Comparison of ENCODE assay signal across 9 mouse cellular contexts in the genomic region with DNA sequence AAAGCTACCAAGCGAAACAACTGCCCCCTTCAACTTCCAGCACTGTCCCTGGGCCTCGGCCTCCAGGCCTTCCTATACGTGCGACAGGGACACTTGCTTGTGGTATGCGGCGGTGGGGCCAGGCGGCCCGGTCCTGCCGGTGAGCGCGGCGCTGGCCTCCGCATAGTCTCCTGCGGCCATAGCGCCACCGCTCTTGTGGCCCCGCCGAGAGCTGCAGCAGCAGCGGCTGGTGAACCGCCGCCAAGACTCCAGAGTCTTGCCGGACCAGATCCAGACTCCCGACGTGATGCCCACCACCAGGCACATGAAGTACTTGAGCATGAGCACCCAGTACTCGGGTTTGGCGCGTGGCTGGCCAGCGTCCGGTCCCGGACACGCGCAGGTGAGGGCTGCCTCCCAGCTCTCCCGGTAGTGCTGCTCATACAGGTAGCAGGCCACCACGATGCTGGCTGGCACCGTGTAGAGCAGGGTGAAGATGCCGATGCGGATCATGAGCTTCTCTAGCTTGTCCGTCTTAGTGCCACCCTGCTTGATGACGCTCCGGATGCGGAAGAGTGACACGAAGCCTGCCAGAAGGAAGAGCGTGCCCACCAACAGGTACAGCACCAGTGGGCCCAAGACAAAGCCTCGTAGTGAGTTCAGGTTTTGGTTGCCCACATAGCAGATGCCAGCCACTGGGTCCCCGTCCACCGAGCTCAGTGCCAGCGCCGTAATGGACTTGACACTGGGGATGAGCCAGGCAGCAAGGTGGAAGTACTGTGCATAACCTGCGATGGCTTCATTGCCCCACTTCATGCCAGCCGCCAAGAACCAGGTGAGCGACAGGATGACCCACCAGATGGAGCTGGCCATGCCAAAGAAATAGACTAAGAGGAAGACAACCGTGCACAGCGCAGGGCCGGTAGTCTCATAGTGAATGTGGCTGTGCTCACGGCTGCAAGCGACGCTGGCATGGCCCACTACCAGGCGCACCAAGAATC. TPM values are rescaled to one million over a fixed set of nuclear protein-coding genes. Genes with fewer than 3 reads are reported as not detected.
DNase-seq lines count a peak whose midpoint lies in the region; ATAC-seq lines count a peak whose summit lies in the region.
"Had no signal": no experiment of that assay in that cellular context is flagged by ENCODE, and none has a peak within 500 bp of the region (broad histone marks: within the 10 kb centered on the region; RNA-seq: fewer than 3 reads in every experiment).

No protein-coding gene starts in this region.

- peak overlapping the region; percentile 71 for H3K4me3 ChIP-seq in embryonic facial prominence, embryonic 10.5 days
- H3K4me3 ChIP-seq in midbrain, embryonic 12.5 days, result peak overlapping the region; percentile 64
- peak overlapping the region; percentile 77 for H3K4me3 ChIP-seq in stomach, embryonic 15.5 days (replicated peaks)

- H3K27me3 ChIP-seq in embryonic facial prominence, embryonic 10.5 days (replicated peaks; ENCODE audit: low read depth, poor library complexity, severe bottlenecking), result peaks cover 70% of the 10 kb centered on the region
- peaks cover 83% of the 10 kb centered on the region for H3K27me3 ChIP-seq in midbrain, embryonic 12.5 days
- no peaks in the 10 kb centered on the region for H3K27me3 ChIP-seq in stomach, embryonic 15.5 days (replicated peaks)

- no peaks in the 10 kb centered on the region for H3K9me3 ChIP-seq in embryonic facial prominence, embryonic 10.5 days
- H3K9me3 ChIP-seq in midbrain, embryonic 12.5 days, result no peaks in the 10 kb centered on the region
- H3K9me3 ChIP-seq in stomach, embryonic 15.5 days, result no peaks in the 10 kb centered on the region

- no peak for ATAC-seq in midbrain, embryonic 12.5 days (ENCODE audit: low FRiP score, low read depth)
- ATAC-seq in stomach, embryonic 15.5 days (ENCODE audit: insufficient read depth, low FRiP score, low read depth), result no peak
- ATAC-seq in erythroid progenitor cell, adult 5-6 weeks (replicated peaks; ENCODE audit: low FRiP score, poor library complexity, severe bottlenecking), result no peak

- intact Hi-C loops in heart, postnatal 10 days (cut with DNase I), result loop anchor here (10.0 kb wide), 1 partner anchor 450 kb away; the partner anchor contains the start of genes Idh1 and Pikfyve

- H3K27ac ChIP-seq in embryonic facial prominence, embryonic 10.5 days (replicated peaks), result peak overlapping the region; percentile 65
- no peak overlapping the region for H3K27ac ChIP-seq in midbrain, embryonic 12.5 days (replicated peaks)
- H3K27ac ChIP-seq in stomach, embryonic 15.5 days, result peak overlapping the region; percentile 18; the same call in 1 of the 2 replicates
- H3K27ac ChIP-seq: macrophage had no signal

- peak; percentile 20 for DNase-seq in 3134 (ENCODE audit: extremely low read depth, insufficient read length, low spot score)
- peak; percentile 67 for DNase-seq in adrenal gland, adult 2 months
- DNase-seq in embryonic facial prominence, embryonic 10.5 days (ENCODE audit: low spot score), result peak; percentile 71
- peak; percentile 54 to 58 for DNase-seq in heart, postnatal 10 days
- DNase-seq in kidney, postnatal 4 days, result peak; percentile 64 to 75

- peak overlapping the region; percentile 39 for H3K9ac ChIP-seq in midbrain, embryonic 12.5 days (replicated peaks)
- peak overlapping the region; percentile 38 for H3K9ac ChIP-seq in stomach, embryonic 15.5 days

- peak overlapping the region; percentile 91 for H3K4me2 ChIP-seq in midbrain, embryonic 12.5 days (replicated peaks)
- peak overlapping the region; percentile 95 for H3K4me2 ChIP-seq in stomach, embryonic 15.5 days

- H3K36me3 ChIP-seq in embryonic facial prominence, embryonic 10.5 days (replicated peaks), result 0 out of 2 replicates have a peak, but pooled peaks cover 7% of the 10 kb centered on the region
- H3K36me3 ChIP-seq in midbrain, embryonic 12.5 days, result no peaks in the 10 kb centered on the region
- no peaks in the 10 kb centered on the region for H3K36me3 ChIP-seq in stomach, embryonic 15.5 days

- peaks cover 67% of the 10 kb centered on the region for H3K4me1 ChIP-seq in embryonic facial prominence, embryonic 10.5 days
- peaks cover 57% of the 10 kb centered on the region for H3K4me1 ChIP-seq in midbrain, embryonic 12.5 days
- H3K4me1 ChIP-seq in stomach, embryonic 15.5 days, result peaks cover 35% of the 10 kb centered on the region

- WGBS in embryonic facial prominence, embryonic 10.5 days, result 33% methylated on average over 58 of the region's 58 CpGs
- WGBS in midbrain, embryonic 12.5 days, result 35% methylated on average over 58 of the region's 58 CpGs
- WGBS in stomach, embryonic 15.5 days, result 32% methylated on average over 58 of the region's 58 CpGs

RNA-seq across cellular contexts. Expression of gene Fzd5, which starts 2.5 kb away (rescaled TPM):
- total RNA-seq in adrenal gland, adult 2 months (2021), result 10 to 100 TPM; 12.5 to 21.3 TPM
- polyA plus RNA-seq in adrenal gland, adult 2 months (2012; rRNA removed), result 24.7 and 29.6 TPM in 2 replicates
- polyA plus RNA-seq in embryonic facial prominence, embryonic 10.5 days (2016; fragmentation: Nextera tagmentation; extraction: Ambion mirVana), result 1.8 and 2.0 TPM in 2 replicates
- total RNA-seq in heart, postnatal 10 days (2021), result 1 to 10 TPM; 6.4 to 7.9 TPM
- 0.36 and 0.42 TPM in 2 replicates for polyA plus RNA-seq in midbrain, embryonic 12.5 days (2016; fragmentation: Nextera tagmentation; extraction: Ambion mirVana)
- polyA plus RNA-seq in stomach, embryonic 15.5 days (2015; fragmentation: Nextera tagmentation; extraction: Ambion mirVana), result 7.3 and 9.2 TPM in 2 replicates
- 6.1 and 10.1 TPM in 2 replicates for total RNA-seq in erythroid progenitor cell, adult 5-6 weeks (2015; ENCODE audit: low replicate concordance)
- total RNA-seq in erythroid progenitor cell, adult 5-6 weeks (2017; ENCODE audit: low replicate concordance), result 8.9 and 11.6 TPM in 2 replicates

RNA-seq across cellular contexts. Expression of gene Ccnyl1, which starts 44.8 kb away (rescaled TPM):
- total RNA-seq in adrenal gland, adult 2 months (2021), result 10 to 100 TPM; 16.9 to 17.2 TPM
- polyA plus RNA-seq in adrenal gland, adult 2 months (2012; rRNA removed), result 30.9 and 35.8 TPM in 2 replicates
- polyA plus RNA-seq in embryonic facial prominence, embryonic 10.5 days (2016; fragmentation: Nextera tagmentation; extraction: Ambion mirVana), result 5.8 and 6.1 TPM in 2 replicates
- 10 to 100 TPM; 24.0 to 27.6 TPM for total RNA-seq in heart, postnatal 10 days (2021)
- polyA plus RNA-seq in midbrain, embryonic 12.5 days (2016; fragmentation: Nextera tagmentation; extraction: Ambion mirVana), result 7.1 and 7.5 TPM in 2 replicates
- polyA plus RNA-seq in stomach, embryonic 15.5 days (2015; fragmentation: Nextera tagmentation; extraction: Ambion mirVana), result 4.5 and 5.2 TPM in 2 replicates
- 5.9 and 11.9 TPM in 2 replicates for total RNA-seq in erythroid progenitor cell, adult 5-6 weeks (2015; ENCODE audit: low replicate concordance)
- 1.8 TPM in 1 of 2 replicates, not detected in the other for total RNA-seq in erythroid progenitor cell, adult 5-6 weeks (2017; ENCODE audit: low replicate concordance)

Comparison
In these comparisons a context has a peak if more than half of its experiments do, and no peak if none do; other contexts are left out.
1. DNase-seq: peak in every context shown above with its lines; median percentile 71 in embryonic facial prominence, embryonic 10.5 days; 70 in kidney, postnatal 4 days; 67 in adrenal gland, adult 2 months; 56 in heart, postnatal 10 days; 20 in 3134.